ENCODE assay signal across 9 mouse cellular contexts in genomic region chr10:90689854-90690513, GRCm38 (mm10).
DNase-seq lines count a peak whose midpoint lies in the region; ATAC-seq lines count a peak whose summit lies in the region.
"Had no signal": no experiment of that assay in that cellular context is flagged by ENCODE, and none has a peak within 500 bp of the region (broad histone marks: within the 10 kb centered on the region; RNA-seq: fewer than 3 reads in every experiment).

No protein-coding gene starts in this region.

- H3K4me1 ChIP-seq in kidney, embryonic 14.5 days (ENCODE audit: control insufficient read depth, insufficient read depth, low read length) = no peaks in the 10 kb centered on the region
- H3K4me1 ChIP-seq: embryonic facial prominence, embryonic 13.5 days had no signal

- peak; percentile 66 for DNase-seq in kidney, adult 9 months
- DNase-seq in adrenal gland, adult 2 months = peak; percentile 47
- DNase-seq in embryo, embryonic 11 days = peak; percentile 83
- DNase-seq in heart, postnatal 36 days = peak; percentile 51 to 72
- DNase-seq in left cerebral cortex, postnatal 36 days (ENCODE audit: low spot score in 2 of 2) = peak; percentile 57 to 65
- peak; percentile 45 for DNase-seq in naive thymus-derived CD4-positive, alpha-beta T cell, adult 2 months (ENCODE audit: low read depth)
- peak; percentile 15 for DNase-seq in urinary bladder, postnatal 10 days (ENCODE audit: low spot score)

- WGBS in kidney, embryonic 14.5 days = 61% methylated on average over 11 of the region's 11 CpGs

- no peak overlapping the region for H3K4me2 ChIP-seq in kidney, embryonic 14.5 days (replicated peaks; ENCODE audit: low read depth, low read length)
- H3K4me2 ChIP-seq: embryonic facial prominence, embryonic 13.5 days had no signal

- H3K27me3 ChIP-seq in kidney, embryonic 14.5 days (ENCODE audit: control insufficient read depth, insufficient read depth, low read length) = no peaks in the 10 kb centered on the region
- H3K27me3 ChIP-seq: embryonic facial prominence, embryonic 13.5 days had no signal

- no peak overlapping the region for H3K9ac ChIP-seq in kidney, embryonic 14.5 days (ENCODE audit: low read depth, low read length)
- H3K9ac ChIP-seq: embryonic facial prominence, embryonic 13.5 days had no signal

- no peaks in the 10 kb centered on the region for H3K9me3 ChIP-seq in kidney, embryonic 14.5 days (ENCODE audit: control insufficient read depth, low read length)
- H3K9me3 ChIP-seq: embryonic facial prominence, embryonic 13.5 days had no signal

- no peaks in the 10 kb centered on the region for H3K36me3 ChIP-seq in kidney, embryonic 14.5 days (ENCODE audit: control insufficient read depth, insufficient read depth, low read length)
- H3K36me3 ChIP-seq: embryonic facial prominence, embryonic 13.5 days had no signal

- no peak overlapping the region for H3K27ac ChIP-seq in kidney, embryonic 14.5 days (ENCODE audit: low read depth, low read length)
- H3K27ac ChIP-seq: embryonic facial prominence, embryonic 13.5 days had no signal

- ATAC-seq in kidney, embryonic 14.5 days (ENCODE audit: low FRiP score, low TSS enrichment) = no peak

- no peak overlapping the region for H3K4me3 ChIP-seq in kidney, embryonic 14.5 days (ENCODE audit: low read length)
- H3K4me3 ChIP-seq: embryonic facial prominence, embryonic 13.5 days had no signal

- intact Hi-C loops in heart, postnatal 36 days (cut with DNase I) = loop anchor here (1.0 to 10.0 kb wide), 3 partner anchors 455 to 609 kb away; no protein-coding TSS in a partner anchor
- intact Hi-C loops in left cerebral cortex, postnatal 36 days (cut with DNase I) = loop anchor here (5.0 kb wide), 4 partner anchors 113 to 608 kb away; no protein-coding TSS in a partner anchor

Comparison
In these comparisons a context has a peak if more than half of its experiments do, and no peak if none do; other contexts are left out.
1. DNase-seq: peak in every context shown above with its lines; median percentile 83 in embryo, embryonic 11 days; 66 in kidney, adult 9 months; 62 in heart, postnatal 36 days; 61 in left cerebral cortex, postnatal 36 days; 47 in adrenal gland, adult 2 months; 45 in naive thymus-derived CD4-positive, alpha-beta T cell, adult 2 months; 15 in urinary bladder, postnatal 10 days.